Mouse (Mus musculus): ENCODE data around the gene Defb42. TPM values are rescaled to one million over a fixed set of nuclear protein-coding genes. Genes with fewer than 3 reads are reported as not detected.

Gene Defb42
- total and polyA plus RNA-seq, 3 experiments = not detected

DNA sequence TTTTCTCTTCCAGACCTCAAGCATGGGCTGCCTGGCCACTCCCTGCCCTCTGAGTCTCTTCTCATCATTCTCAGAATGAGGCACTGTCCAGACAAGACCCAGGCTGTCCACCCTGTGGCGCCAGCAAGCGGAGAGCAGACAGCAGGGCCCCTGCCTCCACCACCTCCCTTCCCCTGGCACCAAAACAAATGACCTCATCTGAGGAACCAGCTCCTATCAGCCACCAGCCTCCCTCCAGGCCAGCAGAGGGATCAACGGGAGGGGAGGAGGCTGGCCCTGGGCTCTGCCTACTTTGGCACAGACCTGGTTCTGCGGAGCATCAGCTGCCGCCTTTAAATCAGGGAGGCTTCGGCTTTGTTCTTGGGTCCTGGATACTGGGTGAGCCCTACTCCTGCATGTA lies 7.9 kb downstream of the Defb42 start:
- H3K4me2 ChIP-seq (ENCODE audit: insufficient read depth, low read depth, poor library complexity, severe bottlenecking) = no peak overlapping the region
- H3K27ac ChIP-seq (ENCODE audit: insufficient read depth, low read depth) = no peak overlapping the region
- no peak overlapping the region for H3K9ac ChIP-seq (ENCODE audit: insufficient read depth, low read depth)
- H3K27me3 ChIP-seq (replicated peaks) = no peaks in the 10 kb centered on the region
- H3K4me3 ChIP-seq (replicated peaks in 1 of 3; ENCODE audit: low read depth in 2 of 3, low read length in 2 of 3, poor library complexity in 1 of 3) = no peak overlapping the region
- no peaks in the 10 kb centered on the region for H3K9me3 ChIP-seq (replicated peaks; ENCODE audit: low read length)
- H3K4me1 ChIP-seq (ENCODE audit: control insufficient read depth in 1 of 2, insufficient read depth in 2 of 2) = peaks cover 2 to 21% of the 10 kb centered on the region in 2 experiments; a peak in 3 of 4 replicates
- in situ Hi-C loops (cut with MboI; ENCODE audit: low pct_ligation_motif_present, low pct_unique_long_range_greater_than_20kb, low sequenced_read_pairs) = no loop called here
- TF ChIP-seq JUND (conservative IDR thresholded peaks at IDR 0.05; ENCODE audit: low read depth, low read length) (no peak), JUN (IDR thresholded peaks at IDR 0.05; ENCODE audit: insufficient read depth, low read depth, low read length) (no peak), SMC3 (IDR thresholded peaks at IDR 0.05; ENCODE audit: low read depth, low read length) (no peak), MXI1 (IDR thresholded peaks at IDR 0.05; ENCODE audit: low read depth, low read length) (no peak), ZNF384 (IDR thresholded peaks at IDR 0.05; ENCODE audit: low read depth, low read length) (no peak), KAT2A (IDR thresholded peaks at IDR 0.05; ENCODE audit: insufficient replicate concordance, low read length) (no peak), ELF1 (IDR thresholded peaks at IDR 0.05; ENCODE audit: low read depth, low read length) (no peak), TCF12 (IDR thresholded peaks at IDR 0.05; ENCODE audit: low read depth, low read length) (no peak), PAX5 (IDR thresholded peaks at IDR 0.05; ENCODE audit: low read length) (no peak), RAD21 (IDR thresholded peaks at IDR 0.05; ENCODE audit: low read depth, low read length) (no peak), NRF1 (IDR thresholded peaks at IDR 0.05; ENCODE audit: low read depth, low read length) (no peak), MYC (IDR thresholded peaks at IDR 0.05; ENCODE audit: low read depth, low read length) (no peak), BHLHE40 (IDR thresholded peaks at IDR 0.05; ENCODE audit: low read depth, low read length) (no peak)
- dilution Hi-C loops (cut with MboI; ENCODE audit: extremely low pct_ligation_motif_present, extremely low pct_unique_long_range_greater_than_20kb, low sequenced_read_pairs) = no loop called here
- no peak for DNase-seq (ENCODE audit: extremely low read depth)
- no peaks in the 10 kb centered on the region for H3K79me2 ChIP-seq (replicated peaks; ENCODE audit: control insufficient read depth, extremely low read depth, insufficient read depth, poor library complexity, severe bottlenecking)
- H3K36me3 ChIP-seq (replicated peaks in 1 of 2; ENCODE audit: control insufficient read depth in 1 of 2, insufficient read depth in 1 of 2, low read length in 1 of 2) = no peaks in the 10 kb centered on the region

DNA sequence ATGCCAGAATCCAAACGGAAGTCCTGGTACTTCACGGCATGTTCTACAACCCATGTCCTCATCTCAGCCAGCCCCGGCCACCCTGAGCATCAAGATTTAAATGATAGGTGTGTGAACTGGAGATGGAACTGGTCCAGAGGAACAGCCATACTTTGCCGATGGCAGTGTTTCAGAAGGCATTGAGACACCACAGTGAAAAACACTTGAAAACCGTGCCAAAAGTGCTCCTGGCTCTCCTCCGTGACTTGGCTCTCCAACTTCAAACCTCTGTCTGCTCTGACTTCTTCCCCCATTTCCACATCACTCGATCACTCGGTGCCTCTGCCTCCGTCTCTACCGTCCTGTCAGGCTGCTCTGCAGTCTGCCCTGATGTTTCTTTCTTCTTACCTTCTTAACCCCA lies 13.6 kb downstream of the Defb42 start:
- TF ChIP-seq ETS1 (conservative IDR thresholded peaks at IDR 0.05; ENCODE audit: low read depth, low read length) (no peak), SIN3A (IDR thresholded peaks at IDR 0.05; ENCODE audit: low read length) (no peak), MXI1 (IDR thresholded peaks at IDR 0.05; ENCODE audit: low read depth, low read length) (no peak), ZNF384 (IDR thresholded peaks at IDR 0.05; ENCODE audit: low read depth, low read length) (no peak), MYC (IDR thresholded peaks at IDR 0.05; ENCODE audit: low read depth, low read length) (no peak), KAT2A (IDR thresholded peaks at IDR 0.05; ENCODE audit: insufficient replicate concordance, low read length) (no peak), CHD1 (IDR thresholded peaks at IDR 0.05; ENCODE audit: low read depth, low read length) (no peak), ELF1 (IDR thresholded peaks at IDR 0.05; ENCODE audit: low read depth, low read length) (no peak), UBTF (IDR thresholded peaks at IDR 0.05; ENCODE audit: low read depth, low read length) (no peak), IRF4 (IDR thresholded peaks at IDR 0.05; ENCODE audit: low read depth, low read length) (no peak), SMC3 (IDR thresholded peaks at IDR 0.05; ENCODE audit: low read depth, low read length) (no peak), JUN (IDR thresholded peaks at IDR 0.05; ENCODE audit: insufficient read depth, low read depth, low read length) (no peak), NRF1 (IDR thresholded peaks at IDR 0.05; ENCODE audit: low read depth, low read length) (no peak), ZC3H11A (IDR thresholded peaks at IDR 0.05; ENCODE audit: low read depth, low read length) (no peak)
- no peaks in the 10 kb centered on the region for H3K36me3 ChIP-seq (replicated peaks in 1 of 2; ENCODE audit: control insufficient read depth in 1 of 2, insufficient read depth in 1 of 2, low read length in 1 of 2)
- H3K4me3 ChIP-seq (replicated peaks in 1 of 3; ENCODE audit: low read depth in 2 of 3, low read length in 2 of 3, poor library complexity in 1 of 3) = no peak overlapping the region
- no peak for DNase-seq (ENCODE audit: extremely low read depth)
- H3K27ac ChIP-seq (ENCODE audit: insufficient read depth, low read depth) = no peak overlapping the region
- H3K27me3 ChIP-seq (replicated peaks) = no peaks in the 10 kb centered on the region
- in situ Hi-C loops (cut with MboI; ENCODE audit: low pct_ligation_motif_present, low pct_unique_long_range_greater_than_20kb, low sequenced_read_pairs) = no loop called here
- no peaks in the 10 kb centered on the region for H3K79me2 ChIP-seq (replicated peaks; ENCODE audit: control insufficient read depth, extremely low read depth, insufficient read depth, poor library complexity, severe bottlenecking)
- H3K9ac ChIP-seq (ENCODE audit: insufficient read depth, low read depth) = no peak overlapping the region
- dilution Hi-C loops (cut with MboI; ENCODE audit: extremely low pct_ligation_motif_present, extremely low pct_unique_long_range_greater_than_20kb, low sequenced_read_pairs) = no loop called here
- H3K4me1 ChIP-seq (ENCODE audit: control insufficient read depth in 1 of 2, insufficient read depth in 2 of 2) = peaks cover 0 to 3% of the 10 kb centered on the region in 2 experiments; a peak in 1 of 4 replicates
- H3K9me3 ChIP-seq (replicated peaks; ENCODE audit: low read length) = peaks cover 3% of the 10 kb centered on the region
- no peak overlapping the region for H3K4me2 ChIP-seq (ENCODE audit: insufficient read depth, low read depth, poor library complexity, severe bottlenecking)

Measured in CH12.LX (cell line).